Mouse (Mus musculus) MEL (cell line): ENCODE measurements around the gene Ptpn12. TPM values are rescaled to one million over a fixed set of nuclear protein-coding genes. Genes with fewer than 3 reads are reported as not detected.

ENCODE experiments used
- DNase-seq: peaks from one replicate; pipeline ENCODE4 v3.0.0; 2011; ENCODE audit warnings: low read depth, low spot score
- H3K27ac ChIP-seq: 2 replicates; pipeline ENCODE4 v1.5.1; 2012; ENCODE audit warnings: low read depth, mild to moderate bottlenecking, control low read depth, low read length, moderate library complexity; ENCODE audit not compliant: control insufficient read depth
- H3K27me3 ChIP-seq, 2 experiments: fragments of 150-350 bp in 1 of 2; sonication (generic) in 1 of 2; 2 replicates each; pipeline ENCODE4 v1.6.1; 2012; ENCODE audit warnings: low read length in 2 of 2, mild to moderate bottlenecking in 2 of 2, improper control_type of control experiment in 1 of 2, moderate library complexity in 1 of 2; ENCODE audit not compliant: insufficient read depth in 2 of 2, control insufficient read depth in 1 of 2
- H3K36me3 ChIP-seq, 2 experiments: 2 replicates each; pipeline ENCODE4 v1.6.1; 2012 to 2014; ENCODE audit warnings: low read length in 2 of 2, improper control_type of control experiment in 1 of 2, inconsistent platforms in 1 of 2, mild to moderate bottlenecking in 1 of 2; ENCODE audit not compliant: insufficient read depth in 2 of 2, control insufficient read depth in 1 of 2
- H3K4me1 ChIP-seq, 2 experiments: fragments of 150-350 bp in 1 of 2; sonication (generic) in 1 of 2; 2 replicates each; pipeline ENCODE4 v1.6.1; 2012; ENCODE audit warnings: low read length in 2 of 2, improper control_type of control experiment in 1 of 2, mild to moderate bottlenecking in 1 of 2; ENCODE audit not compliant: insufficient read depth in 2 of 2, control insufficient read depth in 1 of 2
- H3K4me3 ChIP-seq, 2 experiments: fragments of 150-350 bp in 1 of 2; sonication (generic) in 1 of 2; 2 replicates each; pipeline ENCODE4 v1.5.1; 2012; ENCODE audit warnings: low read depth in 2 of 2, low read length in 2 of 2, mild to moderate bottlenecking in 2 of 2, moderate library complexity in 2 of 2, control low read depth in 1 of 2, improper control_type of control experiment in 1 of 2; ENCODE audit not compliant: control insufficient read depth in 1 of 2, insufficient read depth in 1 of 2
- H3K79me2 ChIP-seq: 2 replicates; pipeline ENCODE4 v1.6.1; 2012; ENCODE audit warnings: mild to moderate bottlenecking, low read length, moderate library complexity; ENCODE audit not compliant: control insufficient read depth, poor library complexity, insufficient read depth
- H3K9ac ChIP-seq: 2 replicates; pipeline ENCODE4 v1.6.1; 2012; ENCODE audit warnings: low read depth, mild to moderate bottlenecking, control low read depth, low read length, moderate library complexity; ENCODE audit not compliant: control insufficient read depth, poor library complexity, severe bottlenecking
- H3K9me3 ChIP-seq: fragments of 150-350 bp; sonication (generic); replicated peaks from 2 replicates; pipeline ENCODE4 v1.6.1; 2012; ENCODE audit warnings: mild to moderate bottlenecking, low read length, improper control_type of control experiment, moderate library complexity; ENCODE audit not compliant: insufficient read depth
- BHLHE40 ChIP-seq: IDR thresholded peaks from 2 replicates; pipeline ENCODE4 v1.6.1; 2012; ENCODE audit warnings: low read depth, mild to moderate bottlenecking, inconsistent platforms, low read length, improper control_type of control experiment, borderline replicate concordance
- CHD1 ChIP-seq: IDR thresholded peaks from 2 replicates; pipeline ENCODE4 v1.6.1; 2012; ENCODE audit warnings: low read depth, mild to moderate bottlenecking, inconsistent platforms, low read length, improper control_type of control experiment
- E2F4 ChIP-seq: IDR thresholded peaks from 2 replicates; pipeline ENCODE4 v1.6.1; 2011; ENCODE audit warnings: low read depth, low read length, improper control_type of control experiment, borderline replicate concordance
- EP300 ChIP-seq, 2 experiments: IDR thresholded peaks; 2 replicates each; pipeline ENCODE4 v1.6.1; 2011; ENCODE audit warnings: improper control_type of control experiment in 2 of 2, low read length in 2 of 2, low read depth in 1 of 2, mild to moderate bottlenecking in 1 of 2
- ETS1 ChIP-seq: IDR thresholded peaks from 2 replicates; pipeline ENCODE4 v1.6.1; 2012; ENCODE audit warnings: low read depth, mild to moderate bottlenecking, inconsistent platforms, low read length, improper control_type of control experiment, moderate library complexity
- GABPA ChIP-seq: IDR thresholded peaks from 2 replicates; pipeline ENCODE4 v1.6.1; 2012; ENCODE audit warnings: low read depth, mild to moderate bottlenecking, inconsistent platforms, low read length, improper control_type of control experiment, moderate library complexity
- HCFC1 ChIP-seq: IDR thresholded peaks from 2 replicates; pipeline ENCODE4 v1.6.1; 2012; ENCODE audit warnings: low read depth, mild to moderate bottlenecking, inconsistent platforms, low read length, improper control_type of control experiment, moderate library complexity
- JUND ChIP-seq: IDR thresholded peaks from 2 replicates; pipeline ENCODE4 v1.6.1; 2011; ENCODE audit warnings: low read depth, mild to moderate bottlenecking, improper control_type of control experiment, low read length
- KAT2A ChIP-seq: conservative IDR thresholded peaks from 2 replicates; pipeline ENCODE4 v1.6.1; 2012; ENCODE audit warnings: low read depth, low read length, improper control_type of control experiment, inconsistent platforms
- MAFK ChIP-seq: IDR thresholded peaks from 2 replicates; pipeline ENCODE4 v1.6.1; 2011; ENCODE audit warnings: low read depth, mild to moderate bottlenecking, low read length, improper control_type of control experiment, borderline replicate concordance
- MAX ChIP-seq: IDR thresholded peaks from 2 replicates; pipeline ENCODE4 v1.6.1; 2011; ENCODE audit warnings: low read length, improper control_type of control experiment
- MAZ ChIP-seq: IDR thresholded peaks from 2 replicates; pipeline ENCODE4 v1.6.1; 2012; ENCODE audit warnings: low read depth, mild to moderate bottlenecking, inconsistent platforms, low read length, improper control_type of control experiment
- MEF2A ChIP-seq: IDR thresholded peaks from 2 replicates; pipeline ENCODE4 v1.6.1; 2014; ENCODE audit warnings: low read depth, mild to moderate bottlenecking, inconsistent platforms, low read length, improper control_type of control experiment; ENCODE audit not compliant: poor library complexity, insufficient replicate concordance, severe bottlenecking; ENCODE audit errors: extremely low read depth
- MXI1 ChIP-seq: IDR thresholded peaks from 2 replicates; pipeline ENCODE4 v1.6.1; 2011; ENCODE audit warnings: mild to moderate bottlenecking, low read depth, low read length, improper control_type of control experiment
- MYB ChIP-seq: IDR thresholded peaks from 2 replicates; pipeline ENCODE4 v1.6.1; 2011; ENCODE audit warnings: mild to moderate bottlenecking, low read depth, low read length, improper control_type of control experiment
- MYC ChIP-seq: IDR thresholded peaks from 2 replicates; pipeline ENCODE4 v1.6.1; 2011; ENCODE audit warnings: low read depth, mild to moderate bottlenecking, low read length, improper control_type of control experiment, moderate library complexity
- NELFE ChIP-seq: IDR thresholded peaks from 2 replicates; pipeline ENCODE4 v1.6.1; 2011; ENCODE audit warnings: low read depth, low read length, improper control_type of control experiment
- NRF1 ChIP-seq: IDR thresholded peaks from 2 replicates; pipeline ENCODE4 v1.6.1; 2014; ENCODE audit warnings: low read depth, mild to moderate bottlenecking, inconsistent platforms, low read length, improper control_type of control experiment, moderate library complexity; ENCODE audit not compliant: poor library complexity, insufficient read depth, severe bottlenecking
- POLR2AphosphoS2 ChIP-seq: IDR thresholded peaks from 2 replicates; pipeline ENCODE4 v1.6.1; 2011; ENCODE audit warnings: low read length, improper control_type of control experiment
- RAD21 ChIP-seq: IDR thresholded peaks from 2 replicates; pipeline ENCODE4 v1.6.1; 2011; ENCODE audit warnings: mild to moderate bottlenecking, low read depth, low read length, improper control_type of control experiment
- RCOR1 ChIP-seq: IDR thresholded peaks from 2 replicates; pipeline ENCODE4 v1.6.1; 2012; ENCODE audit warnings: low read depth, mild to moderate bottlenecking, inconsistent platforms, low read length, improper control_type of control experiment
- SIN3A ChIP-seq: IDR thresholded peaks from 2 replicates; pipeline ENCODE4 v1.6.1; 2012; ENCODE audit warnings: low read length, improper control_type of control experiment, inconsistent platforms
- SMC3 ChIP-seq: IDR thresholded peaks from 2 replicates; pipeline ENCODE4 v1.6.1; 2011; ENCODE audit warnings: low read depth, low read length, improper control_type of control experiment
- TAL1 ChIP-seq: IDR thresholded peaks from 2 replicates; pipeline ENCODE4 v1.6.1; 2012; ENCODE audit warnings: mild to moderate bottlenecking, inconsistent platforms, low read length, moderate library complexity, mixed read lengths
- TBP ChIP-seq: IDR thresholded peaks from 2 replicates; pipeline ENCODE4 v1.8.0; 2011; ENCODE audit warnings: low read depth, low read length, improper control_type of control experiment
- TCF12 ChIP-seq: IDR thresholded peaks from 2 replicates; pipeline ENCODE4 v1.6.1; 2014; ENCODE audit warnings: low read depth, mild to moderate bottlenecking, inconsistent platforms, low read length, improper control_type of control experiment, moderate library complexity
- UBTF ChIP-seq: IDR thresholded peaks from 2 replicates; pipeline ENCODE4 v1.6.1; 2012; ENCODE audit warnings: low read depth, mild to moderate bottlenecking, inconsistent platforms, low read length, improper control_type of control experiment, moderate library complexity, borderline replicate concordance; ENCODE audit not compliant: insufficient read depth
- USF2 ChIP-seq, 2 experiments: IDR thresholded peaks; 2 replicates each; pipeline ENCODE4 v1.6.1; 2011 to 2012; ENCODE audit warnings: improper control_type of control experiment in 2 of 2, low read length in 2 of 2, borderline replicate concordance in 1 of 2, inconsistent platforms in 1 of 2, low read depth in 1 of 2, mild to moderate bottlenecking in 1 of 2; ENCODE audit not compliant: insufficient read depth in 1 of 2
- ZC3H11A ChIP-seq: IDR thresholded peaks from 2 replicates; pipeline ENCODE4 v1.6.1; 2012; ENCODE audit warnings: low read depth, mild to moderate bottlenecking, inconsistent platforms, low read length, improper control_type of control experiment
- ZKSCAN1 ChIP-seq: IDR thresholded peaks from 2 replicates; pipeline ENCODE4 v1.6.1; 2012; ENCODE audit warnings: low read depth, mild to moderate bottlenecking, inconsistent platforms, low read length, improper control_type of control experiment, moderate library complexity
- ZNF384 ChIP-seq: IDR thresholded peaks from 2 replicates; pipeline ENCODE4 v1.6.1; 2012; ENCODE audit warnings: low read depth, mild to moderate bottlenecking, inconsistent platforms, low read length, improper control_type of control experiment
- polyA plus RNA-seq, 2 experiments: library from polyadenylated mRNA; stranded (reverse) in 1 of 2; unstranded in 1 of 2; fragments of >175 nt in 1 of 2; fragments of >200 nt in 1 of 2; gene quantifications; 2 replicates each; pipeline versions ENCODE4 v1.2.1 to v1.2.4; 2012; ENCODE audit warnings: low replicate concordance in 2 of 2, low read depth in 1 of 2; ENCODE audit not compliant: insufficient read length in 2 of 2, insufficient read depth in 1 of 2, missing spikeins in 1 of 2
- total RNA-seq: library from RNA; depleted of rRNA; stranded (reverse); fragments of 300-350 nt; gene quantifications from 2 replicates; pipeline ENCODE4 v1.2.3, GENCODE M21; 2012

The Ptpn12 gene
- total and polyA plus RNA-seq, 3 experiments = 14.8 to 177 (median 58.2) TPM

GRCm38 (mm10) chr5:20951666-20952281, 103.9 kb downstream of the Ptpn12 start (continued):
- TF ChIP-seq RAD21 (no peak), EP300 (IDR thresholded peaks at IDR 0.05; ENCODE audit: low read depth in 1 of 2, low read length in 2 of 2) (no peak), MYC (0 out of 2 replicates have a peak, but pooled peaks have one; percentile 12), HCFC1 (peak; percentile 68), BHLHE40 (no peak), TBP (peak; percentile 86), CHD1 (peak; percentile 96; the same call in 1 of the 2 replicates), GABPA (no peak)
- TF ChIP-seq, all 39 proteins: peak for 16

- H3K4me3 ChIP-seq = peak overlapping the region; percentile 65 to 99
- H3K27me3 ChIP-seq = no peaks in the 10 kb centered on the region
- peak overlapping the region; percentile 81 for H3K27ac ChIP-seq
- peaks cover 0 to 23% of the 10 kb centered on the region in 2 experiments; a peak in 2 of 4 replicates for H3K36me3 ChIP-seq
- peak; percentile 64 for DNase-seq
- peaks cover 67% of the 10 kb centered on the region for H3K79me2 ChIP-seq
- peak overlapping the region; percentile 96 for H3K9ac ChIP-seq
- peaks cover 10 to 19% of the 10 kb centered on the region in 2 experiments for H3K4me1 ChIP-seq
- no peaks in the 10 kb centered on the region for H3K9me3 ChIP-seq
- TF ChIP-seq TBP (0 out of 2 replicates have a peak, but pooled peaks have one; percentile 7), MYB (no peak), KAT2A (no peak), UBTF (peak; percentile 48), TAL1 (no peak), GABPA (no peak), MAZ (peak; percentile 56), MXI1 (no peak; the same call in none of the 2 replicates), TCF12 (no peak), ZNF384 (peak; percentile 80), MAX (0 out of 2 replicates have a peak, but pooled peaks have one; percentile 33), JUND (no peak), SIN3A (peak; percentile 17; the same call in 1 of the 2 replicates), SMC3 (no peak), MYC (no peak), NELFE (no peak), NRF1 (no peak), POLR2AphosphoS2 (no peak; the same call in 1 of the 2 replicates), RCOR1 (no peak), E2F4 (no peak), USF2 (IDR thresholded peaks at IDR 0.05; ENCODE audit: borderline replicate concordance in 1 of 2, insufficient read depth in 1 of 2, low read depth in 1 of 2, low read length in 2 of 2) (no peak), ETS1 (no peak), ZC3H11A (no peak), ZKSCAN1 (no peak), MEF2A (no peak), MAFK (no peak)
Observed at GRCm38 (mm10) chr5:20950855-20951650, 104.7 kb downstream of the Ptpn12 start.
